Mouse (Mus musculus) embryonic facial prominence, embryonic 10.5 days (tissue): Measurements from ENCODE around the gene Lamtor2. TPM values are rescaled to one million over a fixed set of nuclear protein-coding genes. Genes with fewer than 3 reads are reported as not detected.

Source experiments
- DNase-seq: peaks from one replicate; pipeline ENCODE4 v3.0.0-alpha.2; 2017; ENCODE audit warnings: low spot score
- H3K27ac ChIP-seq: fragments of 300-500 bp; sonication (generic); replicated peaks from 2 replicates; pipeline ENCODE4 v1.5.1; 2016; ENCODE audit warnings: mild to moderate bottlenecking
- H3K27me3 ChIP-seq: fragments of 300-500 bp; sonication (generic); replicated peaks from 2 replicates; pipeline ENCODE4 v1.6.1; 2016; ENCODE audit warnings: low read depth, mild to moderate bottlenecking; ENCODE audit not compliant: poor library complexity, severe bottlenecking
- H3K36me3 ChIP-seq: fragments of 300-500 bp; sonication (generic); replicated peaks from 2 replicates; pipeline ENCODE4 v1.6.1; 2016; ENCODE audit warnings: mild to moderate bottlenecking, moderate library complexity
- H3K4me1 ChIP-seq: fragments of 300-500 bp; sonication (generic); 2 replicates; pipeline ENCODE4 v1.6.1; 2016
- H3K4me3 ChIP-seq: fragments of 300-500 bp; sonication (generic); 2 replicates; pipeline ENCODE4 v1.5.1; 2016; ENCODE audit warnings: mild to moderate bottlenecking, moderate library complexity
- H3K9me3 ChIP-seq: fragments of 300-500 bp; sonication (generic); 2 replicates; pipeline ENCODE4 v1.6.1; 2016; ENCODE audit warnings: mild to moderate bottlenecking
- WGBS: fragments of 180-500 bp; shearing (Covaris S2); methylation state at CpG from one replicate; pipeline ENCODE4 v1.1.7; 2016; 5-methylcytosine and 5-hydroxymethylcytosine counted together
- polyA plus RNA-seq: library from polyadenylated mRNA; unstranded; fragments of >200 nt; fragmentation: Nextera tagmentation; extraction: Ambion mirVana; gene quantifications from 2 replicates; pipeline ENCODE4 v1.2.1, GENCODE M21; 2016

Gene Lamtor2
- polyA plus RNA-seq, 1 experiment from 2014 or later: 161 TPM

DNA sequence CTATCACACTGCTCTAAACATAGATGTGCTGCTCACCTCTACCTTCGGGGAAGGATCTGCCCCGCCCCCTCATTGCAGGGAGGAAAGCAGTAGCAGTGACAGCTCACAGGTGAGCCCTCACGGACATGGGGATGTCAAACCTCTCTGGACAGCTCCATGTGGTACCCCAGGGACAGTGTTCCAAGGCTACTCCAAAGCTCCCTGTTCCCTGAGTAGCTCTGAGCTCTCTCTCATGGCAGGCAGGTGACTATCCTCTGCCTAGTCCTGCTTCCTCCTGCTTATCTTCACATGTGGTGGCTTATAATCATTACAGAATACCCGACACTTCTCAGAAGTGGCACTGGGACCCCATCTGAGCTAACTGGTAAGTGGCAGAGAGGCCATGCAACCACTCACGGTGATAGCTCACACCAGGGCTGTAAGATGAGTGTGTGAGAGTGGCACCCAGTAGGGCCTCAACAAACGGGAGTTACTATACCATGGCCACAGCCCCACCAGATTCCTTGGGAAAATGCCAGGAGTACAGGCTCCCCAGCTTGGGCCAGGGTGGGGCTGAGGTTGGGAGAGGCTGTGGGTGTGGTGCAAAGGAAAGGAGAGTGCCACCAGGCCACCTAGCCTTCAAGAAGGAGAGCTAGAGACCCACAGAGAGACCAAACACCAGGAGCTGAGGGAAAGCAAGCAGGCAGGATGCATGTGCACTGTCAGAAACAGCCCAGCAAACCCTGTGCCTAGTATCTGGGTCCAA lies 6.0 kb downstream of the Lamtor2 start:
- 79% methylated on average over 6 of the region's 6 CpGs for WGBS
- Histone ChIP-seq H3K4me3 (no peak overlapping the region), H3K27ac (no peak overlapping the region), H3K4me1 (peaks cover 46% of the 10 kb centered on the region), H3K27me3 (no peaks in the 10 kb centered on the region), H3K9me3 (no peaks in the 10 kb centered on the region), H3K36me3 (peaks cover 12% of the 10 kb centered on the region)
- DNase-seq: no peak

GRCm38 (mm10) chr3:88544955-88545591 lies 7.8 kb downstream of the Lamtor2 start:
- no peaks in the 10 kb centered on the region for H3K9me3 ChIP-seq
- H3K27ac ChIP-seq: 0 out of 2 replicates have a peak overlapping the region, but pooled peaks have one; percentile 24
- 67% methylated on average over 20 of the region's 20 CpGs for WGBS
- H3K4me1 ChIP-seq: peaks cover 55% of the 10 kb centered on the region
- no peak for DNase-seq
- H3K27me3 ChIP-seq: no peaks in the 10 kb centered on the region
- peaks cover 30% of the 10 kb centered on the region for H3K36me3 ChIP-seq
- H3K4me3 ChIP-seq: peak overlapping the region; percentile 17; the same call in 1 of the 2 replicates

DNA sequence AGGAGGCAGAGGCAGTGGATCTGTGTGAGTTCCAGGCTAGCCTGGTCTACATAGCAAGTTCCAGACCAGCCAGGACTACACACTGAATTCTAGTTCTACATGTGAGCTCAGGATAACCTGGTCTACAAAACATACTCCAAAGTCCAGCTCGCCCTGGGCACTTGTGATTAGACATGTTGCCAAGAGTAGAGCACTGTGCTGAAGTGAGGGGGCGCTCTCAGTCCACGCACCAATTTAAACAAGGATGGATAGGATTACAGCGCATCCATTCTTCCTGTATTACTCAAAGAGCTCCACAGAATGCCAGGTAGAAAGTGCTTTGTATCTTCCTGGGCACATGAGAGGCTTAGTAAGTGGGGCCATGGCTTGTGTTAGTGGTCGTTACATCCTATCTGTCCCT lies 8.4 kb downstream of the Lamtor2 start:
- peaks cover 58% of the 10 kb centered on the region for H3K4me1 ChIP-seq
- H3K27ac ChIP-seq: 0 out of 2 replicates have a peak overlapping the region, but pooled peaks have one; percentile 24
- peaks cover 29% of the 10 kb centered on the region for H3K36me3 ChIP-seq
- DNase-seq: no peak
- 0 out of 2 replicates have a peak overlapping the region, but pooled peaks have one; percentile 17 for H3K4me3 ChIP-seq
- H3K27me3 ChIP-seq: no peaks in the 10 kb centered on the region
- WGBS: 39% methylated on average over 5 of the region's 5 CpGs
- no peaks in the 10 kb centered on the region for H3K9me3 ChIP-seq

DNA sequence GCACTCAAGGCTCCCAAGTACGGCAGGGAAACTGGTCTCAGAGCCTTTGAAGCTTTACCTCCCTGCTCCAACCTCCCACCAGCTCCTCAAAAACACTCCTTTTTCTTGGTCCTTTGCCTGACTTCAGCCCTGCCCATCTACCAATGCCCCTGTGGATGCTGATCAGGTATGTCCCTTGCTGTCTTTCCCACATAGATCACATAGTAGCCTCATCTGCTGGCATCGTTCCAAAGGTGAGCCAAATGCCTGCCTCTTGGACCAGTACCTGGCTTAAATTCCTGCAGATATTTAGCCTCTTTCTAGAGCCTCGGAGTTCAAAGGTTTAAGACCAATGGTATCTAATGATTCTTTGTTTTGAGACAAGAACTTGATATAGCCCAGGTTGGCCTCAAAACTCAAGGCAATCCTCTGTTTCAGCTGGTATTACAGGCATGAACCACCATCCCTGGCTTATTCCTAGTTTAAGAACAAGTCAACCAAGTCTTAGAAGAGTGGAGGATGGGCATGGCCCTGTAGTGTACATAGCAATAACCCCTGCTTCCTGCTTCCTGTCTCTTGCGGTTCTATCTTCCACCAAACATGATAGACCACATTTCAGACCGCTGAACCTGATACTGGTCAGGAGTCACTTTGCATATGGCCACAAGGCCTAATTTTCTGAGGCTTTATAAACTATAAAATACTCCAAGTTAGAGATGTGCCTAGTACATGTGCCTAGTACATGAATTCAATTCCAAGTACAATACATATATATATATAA lies 9.0 kb downstream of the Lamtor2 start:
- Histone ChIP-seq H3K36me3 (peaks cover 33% of the 10 kb centered on the region), H3K9me3 (no peaks in the 10 kb centered on the region), H3K4me3 (0 out of 2 replicates have a peak overlapping the region, but pooled peaks have one; percentile 3), H3K4me1 (peaks cover 64% of the 10 kb centered on the region), H3K27me3 (no peaks in the 10 kb centered on the region), H3K27ac (no peak overlapping the region)
- DNase-seq: peak; percentile 7
- 70% methylated on average over 5 of the region's 5 CpGs for WGBS

GRCm38 (mm10) chr3:88543174-88543573 lies 9.7 kb downstream of the Lamtor2 start:
- 83% methylated on average over 8 of the region's 8 CpGs for WGBS
- no peaks in the 10 kb centered on the region for H3K9me3 ChIP-seq
- H3K36me3 ChIP-seq: peaks cover 40% of the 10 kb centered on the region
- no peak overlapping the region for H3K27ac ChIP-seq
- H3K27me3 ChIP-seq: no peaks in the 10 kb centered on the region
- H3K4me3 ChIP-seq: no peak overlapping the region
- H3K4me1 ChIP-seq: peaks cover 66% of the 10 kb centered on the region
- DNase-seq: peak; percentile 8

GRCm38 (mm10) chr3:88542486-88542885 lies 10.4 kb downstream of the Lamtor2 start:
- no peaks in the 10 kb centered on the region for H3K9me3 ChIP-seq
- peak; percentile 10 for DNase-seq
- H3K27ac ChIP-seq: no peak overlapping the region
- no peak overlapping the region for H3K4me3 ChIP-seq
- peaks cover 69% of the 10 kb centered on the region for H3K4me1 ChIP-seq
- no peaks in the 10 kb centered on the region for H3K27me3 ChIP-seq
- H3K36me3 ChIP-seq: peaks cover 47% of the 10 kb centered on the region
- 47% methylated on average over 4 of the region's 4 CpGs for WGBS

DNA sequence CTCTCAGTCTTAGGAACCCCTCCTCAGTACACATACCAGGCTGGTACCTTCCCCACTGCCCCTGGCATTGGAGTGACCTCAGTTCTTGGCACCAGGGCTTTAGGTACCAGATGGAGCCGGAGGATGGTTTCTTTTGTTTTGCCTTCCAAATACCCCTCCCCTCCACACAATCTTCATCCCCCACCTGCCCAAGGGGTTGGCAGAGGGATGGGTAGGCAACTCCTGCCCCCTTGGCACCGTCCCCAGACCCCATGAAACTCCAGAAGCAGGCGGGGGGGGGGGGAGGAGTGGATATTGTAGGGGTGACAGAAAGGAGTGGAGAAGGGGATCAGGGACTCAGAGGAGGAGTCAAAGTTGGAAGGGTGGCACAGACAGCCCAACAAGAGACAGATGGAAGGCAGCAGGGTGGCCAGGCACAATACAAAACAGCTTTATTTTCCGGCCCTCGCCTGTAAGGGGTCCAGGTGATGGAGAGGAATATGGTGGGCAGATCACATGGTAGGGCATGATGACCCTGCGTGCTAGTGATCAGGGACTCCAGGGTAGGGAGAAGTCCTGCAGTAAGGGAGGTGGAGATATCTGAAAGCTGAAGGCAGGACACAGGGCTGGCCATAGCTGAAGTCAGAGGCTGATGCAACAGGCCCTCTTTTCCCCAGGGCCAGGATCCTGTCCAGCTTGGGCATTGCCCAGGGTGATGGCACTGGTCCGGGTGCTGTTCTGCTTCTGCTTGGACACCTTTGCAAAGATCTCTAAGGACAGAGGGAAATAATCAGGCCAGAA lies 11.1 kb downstream of the Lamtor2 start:
- peaks cover 76% of the 10 kb centered on the region for H3K4me1 ChIP-seq
- H3K27ac ChIP-seq: peak overlapping the region; percentile 15; the same call in 1 of the 2 replicates
- no peak overlapping the region for H3K4me3 ChIP-seq
- no peaks in the 10 kb centered on the region for H3K9me3 ChIP-seq
- WGBS: 79% methylated on average over 7 of the region's 7 CpGs
- no peaks in the 10 kb centered on the region for H3K27me3 ChIP-seq
- peak; percentile 19 for DNase-seq
- H3K36me3 ChIP-seq: peaks cover 54% of the 10 kb centered on the region

DNA sequence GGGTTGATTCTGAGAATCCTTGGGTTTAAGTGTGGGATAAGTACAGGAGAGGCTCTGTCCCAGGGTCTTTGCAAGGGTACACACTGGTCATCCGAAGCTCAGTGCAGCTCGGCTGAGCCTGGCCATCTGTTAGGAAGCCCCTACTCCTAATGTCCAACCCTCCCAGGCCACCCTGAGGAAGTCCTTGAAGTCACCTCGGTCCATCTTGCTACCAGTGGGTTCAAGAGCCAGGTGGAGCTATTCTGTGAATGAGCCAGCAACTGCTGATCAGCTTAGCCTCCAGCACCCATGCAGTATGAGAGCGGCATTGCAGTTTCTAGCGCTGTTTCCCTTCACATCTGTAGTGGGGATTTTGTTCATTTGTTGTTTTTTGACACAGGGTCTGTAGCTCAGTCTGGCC lies 12.8 kb downstream of the Lamtor2 start:
- peak; percentile 13 for DNase-seq
- H3K27me3 ChIP-seq: no peaks in the 10 kb centered on the region
- peak overlapping the region; percentile 27; the same call in 1 of the 2 replicates for H3K4me3 ChIP-seq
- WGBS: 52% methylated on average over 5 of the region's 5 CpGs
- peak overlapping the region; percentile 75 for H3K27ac ChIP-seq
- peaks cover 88% of the 10 kb centered on the region for H3K4me1 ChIP-seq
- H3K36me3 ChIP-seq: peaks cover 71% of the 10 kb centered on the region
- H3K9me3 ChIP-seq: no peaks in the 10 kb centered on the region

DNA sequence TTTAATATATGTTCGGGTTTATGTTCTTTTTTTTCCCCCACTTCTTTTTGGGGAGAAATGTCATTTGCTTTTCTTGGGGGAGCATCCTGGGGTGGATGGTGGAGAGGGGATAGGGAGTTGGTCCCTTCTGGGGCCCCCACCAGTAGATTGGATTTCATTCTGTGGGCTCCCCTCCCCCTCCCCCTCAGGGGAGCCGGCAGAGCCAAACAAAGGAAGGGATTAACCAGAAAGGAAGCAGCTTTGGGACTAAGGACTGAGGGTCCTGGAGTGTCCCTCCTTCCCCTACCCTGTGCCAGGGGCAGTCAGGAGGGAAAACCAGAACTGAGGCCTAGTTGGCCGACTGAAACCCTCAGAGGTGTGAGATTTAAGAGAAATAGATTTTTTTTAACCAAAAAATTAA lies 13.5 kb downstream of the Lamtor2 start:
- Histone ChIP-seq H3K9me3 (no peaks in the 10 kb centered on the region), H3K4me3 (peak overlapping the region; percentile 41), H3K36me3 (peaks cover 78% of the 10 kb centered on the region), H3K27ac (peak overlapping the region; percentile 75), H3K27me3 (no peaks in the 10 kb centered on the region), H3K4me1 (peaks cover 88% of the 10 kb centered on the region)
- WGBS: 2% methylated on average over 3 of the region's 3 CpGs
- peak; percentile 71 for DNase-seq

DNA sequence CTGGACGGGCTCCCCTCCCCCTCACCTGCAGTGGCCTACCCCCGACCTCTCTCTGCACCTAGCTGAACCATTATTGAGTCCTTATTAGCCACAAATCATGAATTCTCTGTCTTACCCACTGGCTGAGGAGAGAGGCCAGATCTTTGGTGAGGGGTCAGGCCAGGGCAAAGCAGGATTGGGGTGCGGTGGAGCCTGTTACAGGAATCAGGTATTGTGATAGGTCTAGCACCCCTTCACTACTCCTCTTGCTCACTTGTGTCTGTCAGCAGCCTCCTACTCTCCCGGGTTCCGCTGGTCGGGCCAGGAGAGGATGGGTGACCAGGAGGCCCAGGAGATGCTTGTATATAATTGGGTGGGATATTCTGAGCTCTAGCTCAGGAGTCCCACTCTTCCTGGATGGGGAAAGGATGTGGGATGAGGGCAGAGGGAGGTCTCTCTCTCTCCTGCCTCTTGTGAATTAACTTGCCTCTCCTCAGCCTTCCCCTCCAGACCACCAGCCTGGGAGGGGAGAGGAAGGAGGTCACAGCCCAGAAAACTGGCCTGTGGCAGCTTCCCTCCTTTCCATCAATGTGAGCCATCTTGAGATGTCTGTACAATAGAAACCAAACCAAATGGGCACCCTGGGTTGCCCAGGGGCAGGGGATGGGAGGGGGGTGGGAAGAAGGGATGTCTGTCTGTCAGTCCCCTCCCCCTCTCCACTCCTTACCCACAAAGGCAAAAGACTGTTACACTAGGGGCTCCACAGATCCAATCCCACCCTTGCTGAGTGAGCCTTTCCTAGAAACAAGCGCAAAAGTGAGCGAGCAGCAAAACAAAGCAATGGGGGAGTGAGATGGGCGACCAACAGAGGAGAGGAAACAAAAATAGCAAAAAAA lies 14.4 kb downstream of the Lamtor2 start:
- Histone ChIP-seq H3K27me3 (no peaks in the 10 kb centered on the region), H3K27ac (peak overlapping the region; percentile 66), H3K4me3 (peak overlapping the region; percentile 82), H3K36me3 (peaks cover 80% of the 10 kb centered on the region), H3K9me3 (no peaks in the 10 kb centered on the region), H3K4me1 (peaks cover 92% of the 10 kb centered on the region)
- DNase-seq: no peak
- WGBS: 21% methylated on average over 9 of the region's 9 CpGs

DNA sequence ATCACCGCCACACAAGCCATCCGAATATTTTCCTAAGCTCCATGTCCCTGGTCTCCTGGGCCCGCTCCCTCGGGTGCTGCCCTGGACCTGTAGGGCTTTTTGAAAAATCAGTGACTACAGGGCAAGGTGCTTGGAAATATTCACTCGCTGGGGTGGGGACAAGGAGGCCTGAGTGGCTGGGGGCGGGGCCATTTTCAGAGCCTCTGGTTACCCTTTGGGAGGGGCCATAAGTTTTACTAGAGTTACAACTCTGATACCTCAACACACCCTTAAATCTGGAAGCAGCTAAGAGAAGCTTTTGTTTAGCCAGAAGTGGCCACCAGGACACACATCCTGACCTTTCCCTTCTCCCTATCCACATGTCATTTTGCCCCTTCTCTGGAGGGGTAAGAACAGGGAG lies 15.7 kb downstream of the Lamtor2 start:
- Histone ChIP-seq H3K9me3 (no peaks in the 10 kb centered on the region), H3K4me1 (peaks cover 80% of the 10 kb centered on the region), H3K4me3 (peak overlapping the region; percentile 82), H3K27me3 (no peaks in the 10 kb centered on the region), H3K27ac (peak overlapping the region; percentile 100), H3K36me3 (peaks cover 75% of the 10 kb centered on the region)
- no peak for DNase-seq
- 59% methylated on average over 6 of the region's 6 CpGs for WGBS
